Comparison of ENCODE assay signal across 11 mouse cellular contexts in the genomic region with DNA sequence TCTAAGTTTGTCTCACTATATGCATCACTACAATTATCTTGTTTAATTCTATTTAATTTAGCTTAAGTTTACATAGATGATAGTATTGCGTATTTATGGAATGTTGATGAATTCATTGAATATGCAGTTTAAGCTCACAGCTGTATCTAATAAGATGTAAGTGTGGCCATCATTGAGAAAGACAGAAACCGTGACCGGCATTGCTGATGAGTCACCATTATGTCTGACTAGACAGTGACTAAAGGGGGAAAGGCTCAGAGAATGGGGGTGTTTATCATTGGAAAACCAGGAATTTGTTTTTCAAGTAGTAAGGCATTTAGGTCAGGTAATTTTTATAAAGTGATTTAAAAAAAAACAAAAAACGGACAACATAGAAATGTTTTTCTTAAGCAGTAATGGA.
"Had no signal": no experiment of that assay in that cellular context is flagged by ENCODE, and none has a peak within 500 bp of the region (broad histone marks: within the 10 kb centered on the region; RNA-seq: fewer than 3 reads in every experiment).

No protein-coding gene starts in this region.

- DNase-seq: kidney, adult 2 months; kidney, postnatal 25 days; left cerebral cortex, postnatal 4 days; lung, adult 18-20 months; lung, postnatal 10 days; lung, postnatal 36 days; midbrain, embryonic 14.5 days; retina, postnatal 1 day; right cerebral cortex, postnatal 25 days; spleen, adult 18-20 months; thymus, postnatal 25 days had no signal
